In genomic region chr2:157559440-157559839, GRCm38 (mm10) we compare ENCODE assay signal across 8 mouse cellular contexts. TPM values are rescaled to one million over a fixed set of nuclear protein-coding genes. Genes with fewer than 3 reads are reported as not detected.
DNase-seq lines count a peak whose midpoint lies in the region; ATAC-seq lines count a peak whose summit lies in the region.

No protein-coding gene starts in this region.

- H3K4me1 ChIP-seq in heart, embryonic 11.5 days (ENCODE audit: control insufficient read depth, insufficient read depth, low read length) = peaks cover 19% of the 10 kb centered on the region
- peaks cover 10% of the 10 kb centered on the region for H3K4me1 ChIP-seq in midbrain, embryonic 11.5 days (ENCODE audit: control insufficient read depth, insufficient read depth, low read length)

- no peak for ATAC-seq in heart, embryonic 11.5 days (replicated peaks; ENCODE audit: insufficient number of reproducible peaks, low FRiP score, low TSS enrichment)
- ATAC-seq in midbrain, embryonic 11.5 days (ENCODE audit: low FRiP score) = no peak

- H3K4me3 ChIP-seq in heart, embryonic 11.5 days (ENCODE audit: low read depth, low read length) = peak overlapping the region; percentile 49
- 0 out of 2 replicates have a peak overlapping the region, but pooled peaks have one; percentile 1 for H3K4me3 ChIP-seq in midbrain, embryonic 11.5 days (ENCODE audit: low read depth, low read length)

- WGBS in heart, embryonic 11.5 days (ENCODE audit: insufficient replicate concordance) = 52% methylated on average over 19 of the region's 19 CpGs
- WGBS in midbrain, embryonic 11.5 days = 49% methylated on average over 19 of the region's 19 CpGs

- peak overlapping the region; percentile 72 for H3K4me2 ChIP-seq in heart, embryonic 11.5 days
- H3K4me2 ChIP-seq in midbrain, embryonic 11.5 days = peak overlapping the region; percentile 58

- no peak overlapping the region for H3K27ac ChIP-seq in heart, embryonic 11.5 days (ENCODE audit: low read depth, low read length)
- no peak overlapping the region for H3K27ac ChIP-seq in midbrain, embryonic 11.5 days (ENCODE audit: low read depth, low read length)

- intact Hi-C loops in left cerebral cortex, postnatal 10 days (cut with DNase I) = no loop called here

- H3K9me3 ChIP-seq in heart, embryonic 11.5 days (replicated peaks; ENCODE audit: control insufficient read depth, low read length) = peaks cover 22% of the 10 kb centered on the region
- H3K9me3 ChIP-seq in midbrain, embryonic 11.5 days (ENCODE audit: control insufficient read depth, low read length) = peaks cover 21% of the 10 kb centered on the region

- DNase-seq in heart, adult 11 months = no peak
- DNase-seq in R1 (ENCODE audit: low read depth, low spot score) (peak; percentile 52), adipocyte (ENCODE audit: low spot score) (no peak)
- DNase-seq in forelimb bud, embryonic 11.5 days (ENCODE audit: low read depth, low spot score) = peak; percentile 52
- DNase-seq in midbrain, embryonic 11.5 days (ENCODE audit: low spot score, missing footprints) = no peak
- DNase-seq in layer of hippocampus, postnatal 10 days (ENCODE audit: low spot score in 2 of 2) = no peak
- DNase-seq in left cerebral cortex, postnatal 10 days (ENCODE audit: extremely low spot score in 1 of 2, low spot score in 2 of 2) = no peak

- H3K36me3 ChIP-seq in heart, embryonic 11.5 days (ENCODE audit: control insufficient read depth, insufficient read depth, low read length) = peaks cover 32% of the 10 kb centered on the region
- H3K36me3 ChIP-seq in midbrain, embryonic 11.5 days (ENCODE audit: control insufficient read depth, insufficient read depth, low read length) = peaks cover 21% of the 10 kb centered on the region

- no peaks in the 10 kb centered on the region for H3K27me3 ChIP-seq in heart, embryonic 11.5 days (ENCODE audit: control insufficient read depth, insufficient read depth, low read length)
- H3K27me3 ChIP-seq in midbrain, embryonic 11.5 days (ENCODE audit: control insufficient read depth, insufficient read depth, low read length) = no peaks in the 10 kb centered on the region; the same call in 1 of the 2 replicates

- H3K9ac ChIP-seq in heart, embryonic 11.5 days (ENCODE audit: low read depth, low read length) = no peak overlapping the region
- H3K9ac ChIP-seq in midbrain, embryonic 11.5 days (ENCODE audit: low read length) = no peak overlapping the region

RNA-seq across cellular contexts. Expression of gene Nnat, which starts 0.4 kb away (rescaled TPM):
- 145 and 201 TPM in 2 replicates for polyA plus RNA-seq in heart, embryonic 11.5 days (2014; fragmentation: Nextera tagmentation; extraction: Ambion mirVana)
- polyA plus RNA-seq in midbrain, embryonic 11.5 days (2014; fragmentation: Nextera tagmentation; extraction: Ambion mirVana) = 1,391 and 1,438 TPM in 2 replicates
- 1,000 to 10,000 TPM; 1,193 to 1,435 TPM for total RNA-seq in layer of hippocampus, postnatal 10 days (2021)
- total RNA-seq in left cerebral cortex, postnatal 10 days (2021) = 100 to 1,000 TPM; 562 to 692 TPM

RNA-seq across cellular contexts. Expression of gene Blcap, which starts 11.6 kb away (rescaled TPM):
- polyA plus RNA-seq in heart, embryonic 11.5 days (2014; fragmentation: Nextera tagmentation; extraction: Ambion mirVana) = 36.5 and 42.1 TPM in 2 replicates
- polyA plus RNA-seq in midbrain, embryonic 11.5 days (2014; fragmentation: Nextera tagmentation; extraction: Ambion mirVana) = 110 and 117 TPM in 2 replicates
- 100 to 1,000 TPM; 140 to 151 TPM for total RNA-seq in layer of hippocampus, postnatal 10 days (2021)
- total RNA-seq in left cerebral cortex, postnatal 10 days (2021) = 100 to 1,000 TPM; 136 TPM

Comparison
In these comparisons a context has a peak if more than half of its experiments do, and no peak if none do; other contexts are left out.
1. DNase-seq: peak in R1 (single experiment) and forelimb bud, embryonic 11.5 days (single experiment); none in heart, adult 11 months (single experiment), midbrain, embryonic 11.5 days (single experiment), layer of hippocampus, postnatal 10 days (0 of 2), left cerebral cortex, postnatal 10 days (0 of 2) and adipocyte (single experiment).